Mouse (Mus musculus) heart, adult 2 months (tissue): ENCODE results near the gene Gm37240.

ENCODE experiments used
- CTCF ChIP-seq: fragments of 200-600 bp; IDR thresholded peaks from 2 replicates; pipeline ENCODE4 v1.8.1; 2022; ENCODE audit warnings: antibody characterized with exemption, mild to moderate bottlenecking, moderate library complexity
- EP300 ChIP-seq: fragments of 200-500 bp; IDR thresholded peaks from 2 replicates; pipeline ENCODE4 v1.6.1; 2011; ENCODE audit warnings: low read depth, low read length, control low read depth; ENCODE audit not compliant: insufficient read depth
- POLR2A ChIP-seq: fragments of 200-500 bp; IDR thresholded peaks from 2 replicates; pipeline ENCODE4 v1.6.1; 2011; ENCODE audit warnings: mild to moderate bottlenecking, low read depth, low read length, control low read depth; ENCODE audit not compliant: insufficient read depth

GRCm38 (mm10) chr3:85198496-85198895, 688.8 kb downstream of the Gm37240 start:
- TF ChIP-seq POLR2A (no peak), CTCF (no peak), EP300 (no peak)
